Mouse (Mus musculus): ENCODE results near the gene Nkx2-3.

- TF ChIP-seq GATA1 (IDR thresholded peaks at IDR 0.05; ENCODE audit: low read length): no peak
- TF ChIP-seq TAL1 (IDR thresholded peaks at IDR 0.05; ENCODE audit: low read length): no peak
Measured at GRCm38 (mm10) chr19:43610341-43610848, 1.7 kb upstream of the Nkx2-3 start.

All from erythroblast, embryonic 14.5 days (primary cell).